Mouse (Mus musculus) left cerebral cortex, adult 2 months (tissue): Measurements from ENCODE around the gene AC109138.7. TPM values are rescaled to one million over a fixed set of nuclear protein-coding genes. Genes with fewer than 3 reads are reported as not detected.
A peak's percentile ranks its signal among the peaks of the same experiment; 100 is the strongest.

Experiments
- DNase-seq, 2 experiments: peaks; one replicate each; pipeline ENCODE4 v3.0.0; 2021 to 2022; ENCODE audit warnings: low spot score in 2 of 2, mixed read lengths in 1 of 2; ENCODE audit errors: extremely low spot score in 1 of 2
- H3K27ac ChIP-seq: fragments of 200-600 bp; 2 replicates; pipeline ENCODE4 v1.8.1; 2022
- H3K4me3 ChIP-seq: fragments of 200-600 bp; 2 replicates; pipeline ENCODE4 v1.8.1; 2022
- CTCF ChIP-seq: fragments of 200-600 bp; IDR thresholded peaks from 2 replicates; pipeline ENCODE4 v1.8.1; 2022; ENCODE audit warnings: antibody characterized with exemption, mild to moderate bottlenecking, moderate library complexity
- intact Hi-C: fragments of 180-260 bp; cut with DNase I; formaldehyde crosslinking; loops from one replicate; pipeline ENCODE4 v1.15.1; 2025
- microRNA-seq, 2 experiments: library from miRNA; unstranded; fragments of <30 nt; microRNA quantifications; one replicate each; pipeline ENCODE4 v1.2.0; 2021
- total RNA-seq, 2 experiments: library from RNA; stranded (reverse); gene quantifications; 2 replicates each; pipeline ENCODE4 v1.2.3; 2021

AC109138.7 gene
- total RNA-seq, 2 experiments from 2014 or later, result not detected

DNA sequence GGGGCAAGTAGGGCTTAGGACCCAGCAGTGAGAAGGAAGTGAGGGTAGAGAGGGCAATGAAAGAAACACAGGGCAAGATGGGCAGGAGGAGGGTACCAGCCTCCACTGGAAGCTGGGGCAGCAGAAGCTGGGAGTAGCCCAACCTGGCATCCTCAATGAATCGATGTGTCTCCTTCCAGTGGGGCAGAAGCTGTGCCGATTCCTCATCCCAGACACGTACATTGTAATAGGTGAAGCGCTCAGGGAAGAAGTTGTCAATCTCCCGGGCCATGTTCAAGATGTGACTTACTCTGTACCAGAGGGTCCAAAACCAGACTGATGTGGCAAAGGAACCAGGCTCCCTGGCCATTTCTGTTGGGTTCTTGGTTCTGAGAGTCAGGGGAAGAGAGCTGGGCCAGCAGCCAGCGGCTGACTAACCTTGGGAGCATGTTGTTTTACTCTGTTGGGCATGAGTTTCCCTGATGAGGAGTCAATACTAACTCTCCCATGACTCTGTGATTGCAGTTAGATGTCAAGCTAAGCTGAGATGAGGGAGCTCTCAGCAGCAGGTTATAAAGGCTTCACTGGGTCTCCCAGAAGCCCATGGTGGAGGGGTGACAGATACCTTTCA is 50.1 kb downstream of the AC109138.7 start:
- no peak for DNase-seq
- intact Hi-C loops, result no loop called here
- no peak for TF ChIP-seq CTCF
- Histone ChIP-seq H3K27ac (no peak overlapping the region), H3K4me3 (no peak overlapping the region)

GRCm38 (mm10) chr19:4265956-4266355 is 51.8 kb downstream of the AC109138.7 start:
- intact Hi-C loops, result no loop called here
- Histone ChIP-seq H3K27ac (no peak overlapping the region), H3K4me3 (no peak overlapping the region)
- TF ChIP-seq CTCF, result no peak; the same call in 1 of the 2 replicates
- DNase-seq, result no peak

GRCm38 (mm10) chr19:4268566-4269361 is 54.6 kb downstream of the AC109138.7 start, which contains the start of gene Ssh3:
Gene Ssh3 (minus strand): TSS chr19:4269180.
- intact Hi-C loops, result no loop called here
- H3K27ac ChIP-seq, result peak within 1 kb of the TSS; percentile 86

GRCm38 (mm10) chr19:4270187-4270586 is 56.0 kb downstream of the AC109138.7 start:
- TF ChIP-seq CTCF, result no peak
- intact Hi-C loops, result no loop called here
- DNase-seq, result no peak
- H3K4me3 ChIP-seq, result no peak overlapping the region
- H3K27ac ChIP-seq, result no peak overlapping the region

More at GRCm38 (mm10) chr19:4268566-4269361, 54.6 kb downstream of the AC109138.7 start, which contains the start of gene Ssh3:
- H3K4me3 ChIP-seq, result peak within 1 kb of the TSS; percentile 70
- DNase-seq, result peak; percentile 68 to 72
- no peak; the same call in 1 of the 2 replicates for TF ChIP-seq CTCF

DNA sequence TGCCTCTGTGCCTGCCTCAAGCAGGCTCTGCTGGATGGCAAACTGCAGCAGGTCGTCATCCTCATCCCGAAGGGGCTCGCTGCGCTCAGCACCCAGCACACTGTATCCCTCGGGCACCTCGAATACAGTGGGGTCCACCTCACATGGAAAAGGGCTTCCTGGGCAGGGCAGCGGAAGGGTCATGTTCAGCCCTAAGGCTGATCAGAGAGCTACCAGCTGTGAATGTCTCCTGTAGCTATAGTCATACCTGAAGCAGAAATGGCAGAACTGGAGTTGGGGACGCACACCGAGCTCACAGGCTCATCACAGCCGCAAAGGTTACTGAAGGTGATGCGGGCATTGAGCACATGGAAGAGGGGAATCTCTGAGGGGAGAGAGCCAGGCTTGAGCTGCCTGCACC is 56.8 kb downstream of the AC109138.7 start:
- intact Hi-C loops, result no loop called here
- no peak overlapping the region for H3K4me3 ChIP-seq
- no peak overlapping the region for H3K27ac ChIP-seq
- no peak for TF ChIP-seq CTCF
- no peak for DNase-seq

GRCm38 (mm10) chr19:4279487-4279886 is 65.3 kb downstream of the AC109138.7 start:
- intact Hi-C loops, result no loop called here
- no peak for DNase-seq

GRCm38 (mm10) chr19:4280425-4280824 is 66.3 kb downstream of the AC109138.7 start:
- no peak for DNase-seq
- no peak for TF ChIP-seq CTCF
- Histone ChIP-seq H3K4me3 (no peak overlapping the region), H3K27ac (no peak overlapping the region)
- intact Hi-C loops, result no loop called here

More at GRCm38 (mm10) chr19:4279487-4279886, 65.3 kb downstream of the AC109138.7 start:
- Histone ChIP-seq H3K27ac (no peak overlapping the region), H3K4me3 (no peak overlapping the region)
- peak; percentile 29 for TF ChIP-seq CTCF

Small RNA genes within 50 kb of the gene (microRNA-seq; reads per million reads assigned to microRNA genes)
- gene Gm26115, result 0 reads per million in 2 experiments
- 6.6 to 7.4 reads per million in 2 experiments for gene Mir6985

Other genes with a start within 250 kb of the AC109138.7 start
- gene Aldh3b2, start 242.0 kb upstream of the AC109138.7 start, total RNA-seq, result 1 to 10 TPM in 1 of 2 experiments, under 1 TPM in 1; 0.93 to 1.5 TPM
- 1 to 10 TPM; 3.3 to 4.1 TPM for gene Acy3, start 227.8 kb upstream of the AC109138.7 start, total RNA-seq
- gene Tbx10, start 221.6 kb upstream of the AC109138.7 start, total RNA-seq, result not detected
- 10 to 100 TPM in 1 of 2 experiments, 1 to 10 TPM in 1; 8.3 to 10.2 TPM for gene Nudt8, start 213.8 kb upstream of the AC109138.7 start, total RNA-seq
- 1 to 10 TPM; 1.8 TPM for gene Gm49405, start 213.7 kb upstream of the AC109138.7 start, total RNA-seq
- gene Doc2g, start 211.0 kb upstream of the AC109138.7 start, total RNA-seq, result 1 to 10 TPM; 4.8 to 5.9 TPM
- gene Ndufv1, start 201.6 kb upstream of the AC109138.7 start, total RNA-seq, result 100 to 1,000 TPM; 242 to 257 TPM
- gene Gstp1, start 176.4 kb upstream of the AC109138.7 start, total RNA-seq, result 100 to 1,000 TPM; 299 to 324 TPM
- gene Gstp2, start 168.3 kb upstream of the AC109138.7 start, total RNA-seq, result 10 to 100 TPM; 39.5 to 52.8 TPM
- gene Gstp3, start 154.8 kb upstream of the AC109138.7 start, total RNA-seq, result not detected
- not detected for gene Cabp2, start 132.8 kb upstream of the AC109138.7 start, total RNA-seq
- 10 to 100 TPM; 28.4 to 32.5 TPM for gene Cdk2ap2, start 117.2 kb upstream of the AC109138.7 start, total RNA-seq
- 100 to 1,000 TPM; 217 to 229 TPM for gene Pitpnm1, start 114.4 kb upstream of the AC109138.7 start, total RNA-seq
- gene Aip, start 88.5 kb upstream of the AC109138.7 start, total RNA-seq, result 100 to 1,000 TPM; 118 to 125 TPM
- not detected for gene Gpr152, start 74.6 kb upstream of the AC109138.7 start, total RNA-seq
- gene Cabp4, start 70.3 kb upstream of the AC109138.7 start, total RNA-seq, result under 1 TPM in 1 of 2 experiments, not detected in 1; 0.26 TPM
- gene Coro1b, start 65.7 kb upstream of the AC109138.7 start, total RNA-seq, result 10 to 100 TPM; 72.6 to 82.2 TPM
- gene Ptprcap, start 60.8 kb upstream of the AC109138.7 start, total RNA-seq, result 1 to 10 TPM; 1.2 to 1.7 TPM
- gene Rps6kb2, start 51.0 kb upstream of the AC109138.7 start, total RNA-seq, result 10 to 100 TPM; 34.0 to 46.8 TPM
- 1 to 10 TPM; 6.9 to 7.3 TPM for gene Carns1, start 38.9 kb upstream of the AC109138.7 start, total RNA-seq
- 1 to 10 TPM; 1.4 to 1.5 TPM for gene Tbc1d10c, start 23.1 kb upstream of the AC109138.7 start, total RNA-seq
- 100 to 1,000 TPM; 293 to 306 TPM for gene Ppp1ca, start 22.3 kb upstream of the AC109138.7 start, total RNA-seq
- gene Rad9a, start 12.7 kb upstream of the AC109138.7 start, total RNA-seq, result 10 to 100 TPM in 1 of 2 experiments, 1 to 10 TPM in 1; 8.7 to 10.1 TPM
- gene Clcf1, start 119 bp upstream of the AC109138.7 start, total RNA-seq, result 1 to 10 TPM; 1.3 to 2.1 TPM
- 10 to 100 TPM; 15.4 to 17.6 TPM for gene Pold4, start 17.5 kb downstream of the AC109138.7 start, total RNA-seq
- 10 to 100 TPM; 60.9 to 72.6 TPM for gene Ssh3, start 54.8 kb downstream of the AC109138.7 start, total RNA-seq
- 10 to 100 TPM; 68.7 to 75.0 TPM for gene Ankrd13d, start 68.8 kb downstream of the AC109138.7 start, total RNA-seq
- gene Grk2, start 91.9 kb downstream of the AC109138.7 start, total RNA-seq, result 100 to 1,000 TPM; 236 to 248 TPM
- 10 to 100 TPM; 73.2 to 92.3 TPM for gene Kdm2a, start 183.9 kb downstream of the AC109138.7 start, total RNA-seq
- 1 to 10 TPM in 1 of 2 experiments, under 1 TPM in 1; 0.75 to 1.2 TPM for gene Rhod, start 225.1 kb downstream of the AC109138.7 start, total RNA-seq